Mouse (Mus musculus): ENCODE measurements around the gene Aadat. TPM values are rescaled to one million over a fixed set of nuclear protein-coding genes. Genes with fewer than 3 reads are reported as not detected.
"Not testable (repeated sequence)": the region's sequence is repeated elsewhere in the genome, so short reads cannot be mapped to it uniquely, and the experiment has no call there.

Gene Aadat
- total RNA-seq (2021) (not detected), polyA plus RNA-seq (2012; rRNA removed) (0.20 TPM in 1 of 2 replicates, not detected in the other)
- long read RNA-seq: 0 reads

DNA sequence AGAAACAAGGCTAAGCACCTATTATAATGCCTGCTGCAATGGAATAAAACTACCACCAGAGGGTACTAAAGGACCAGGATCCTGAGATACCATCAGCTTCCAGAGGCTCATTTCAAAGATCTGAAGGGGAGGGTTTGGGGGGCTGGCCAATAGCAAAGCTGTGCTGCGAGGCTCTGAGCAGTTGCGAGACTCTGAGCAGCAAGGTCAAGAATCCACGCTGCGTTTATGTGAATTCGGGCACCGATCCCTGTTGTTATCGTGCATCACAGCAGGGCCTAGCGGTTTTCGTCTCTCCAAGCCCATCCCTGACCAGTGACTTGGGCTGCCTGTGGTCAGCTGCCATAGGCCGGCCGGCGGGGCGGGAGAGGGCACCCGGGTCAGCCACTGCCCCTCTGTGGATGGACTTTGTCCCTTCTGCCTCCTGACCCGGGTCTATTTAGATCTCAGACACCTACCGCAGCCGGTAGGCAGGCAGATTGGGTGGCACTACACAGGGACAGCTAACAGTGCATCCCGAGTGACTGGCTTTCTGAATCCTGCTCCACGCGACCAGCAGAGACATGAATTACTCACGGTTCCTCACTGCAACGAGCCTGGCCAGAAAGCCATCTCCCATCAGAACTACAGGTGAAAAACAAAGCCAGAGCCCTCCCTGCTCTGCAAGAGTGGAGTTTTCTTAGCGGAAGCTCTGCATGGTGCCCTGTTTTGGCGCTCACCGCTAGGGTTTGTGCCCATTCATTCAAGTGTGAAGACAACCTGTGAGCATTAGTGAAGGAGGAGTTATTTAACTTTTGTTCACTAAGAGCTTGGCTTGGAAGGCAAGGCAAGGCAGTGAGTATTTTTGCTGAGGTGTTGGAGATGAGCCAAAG is at the start of gene Aadat:
Gene Aadat, plus strand, starts transcription at position 280 of the 869 bp plus-strand sequence.
- peak within 1 kb of the TSS; percentile 13 for H3K9ac ChIP-seq (ENCODE audit: low read depth, low read length)
- peak; percentile 35 to 44 for DNase-seq
- no peaks in the 10 kb centered on the region for H3K4me1 ChIP-seq (ENCODE audit: control insufficient read depth, insufficient read depth, low read length)
- TF ChIP-seq POLR2A (IDR thresholded peaks at IDR 0.05; ENCODE audit: insufficient read depth, low read depth, low read length): no peak
- peak; percentile 82 for TF ChIP-seq CTCF (IDR thresholded peaks at IDR 0.05)
- H3K27ac ChIP-seq: no peak within 1 kb of the TSS
- no peaks in the 10 kb centered on the region for H3K36me3 ChIP-seq (ENCODE audit: control insufficient read depth, insufficient read depth, low read length)
- no peaks in the 10 kb centered on the region for H3K27me3 ChIP-seq (ENCODE audit: control insufficient read depth, insufficient read depth, low read length)
- 3% methylated on average over 25 of the region's 25 CpGs for WGBS
- no peaks in the 10 kb centered on the region for H3K79me2 ChIP-seq (replicated peaks; ENCODE audit: control insufficient read depth, insufficient read depth, low read length)
- intact Hi-C loops (cut with DNase I): loop anchor here (2.0 to 5.0 kb wide), 3 partner anchors 86 to 486 kb away; partner anchors contain the start of gene Nek1
- peak within 1 kb of the TSS; percentile 32 for H3K4me3 ChIP-seq

DNA sequence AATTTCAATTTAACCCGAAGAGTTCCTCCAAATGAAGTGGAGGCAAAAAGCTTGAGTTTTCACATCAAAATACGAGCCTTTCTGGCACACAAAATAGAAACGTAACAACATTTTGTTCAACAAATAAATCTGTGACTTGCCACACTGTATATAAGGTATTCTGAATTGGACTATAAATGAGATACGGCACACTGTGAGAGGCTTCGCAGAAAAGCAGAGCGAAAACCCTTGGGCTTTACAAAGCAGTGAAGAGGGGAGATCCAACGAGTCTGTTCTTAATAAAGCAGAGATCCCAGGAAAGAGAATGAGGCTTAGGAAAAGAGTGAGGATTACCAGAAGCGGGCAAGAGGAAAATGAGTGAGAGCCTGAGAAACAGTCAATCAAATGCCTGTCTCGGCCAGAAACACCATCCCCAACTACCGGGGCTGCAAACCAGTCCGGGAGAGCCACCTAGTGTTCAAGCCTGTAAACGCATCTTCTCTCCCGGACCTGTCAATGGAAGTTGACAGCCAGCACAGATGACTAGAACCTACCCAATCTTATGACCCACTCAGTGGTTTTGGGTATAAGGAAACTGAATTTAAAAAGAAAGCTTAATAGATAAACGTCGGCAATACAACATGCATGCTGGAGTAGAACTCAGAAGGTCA is 38.9 kb upstream of the Aadat start:
- H3K36me3 ChIP-seq (ENCODE audit: control insufficient read depth, insufficient read depth, low read length): no peaks in the 10 kb centered on the region
- 36% methylated on average over 15 of the region's 15 CpGs for WGBS
- intact Hi-C loops (cut with DNase I): loop anchor here (10.0 kb wide), 1 partner anchor 1902 kb away; no protein-coding TSS in a partner anchor

DNA sequence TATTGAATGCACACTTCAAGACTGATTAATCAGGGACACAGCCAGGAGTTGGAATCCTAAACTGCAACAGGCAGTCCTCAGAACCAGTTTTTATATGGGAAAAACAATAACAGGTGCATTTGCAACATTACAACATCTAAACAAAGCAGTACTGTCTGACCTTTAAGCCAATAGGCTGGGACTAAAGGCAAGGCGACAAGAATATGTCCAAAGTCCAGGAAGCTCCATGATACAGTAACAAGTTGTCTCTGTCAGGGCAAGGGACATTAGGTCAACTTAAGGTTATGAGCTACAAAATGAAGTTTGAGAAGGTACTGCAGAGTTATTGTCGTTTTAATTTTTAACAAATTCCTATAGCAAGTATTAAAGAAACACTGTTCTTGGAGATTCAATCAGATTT is 15.6 kb upstream of the Aadat start:
- TF ChIP-seq CTCF (IDR thresholded peaks at IDR 0.05): no peak
- TF ChIP-seq EP300 (IDR thresholded peaks at IDR 0.05; ENCODE audit: insufficient read depth, low read depth, low read length): no peak
- Histone ChIP-seq H3K27ac (no peak overlapping the region), H3K4me1 (ENCODE audit: control insufficient read depth, insufficient read depth, low read length) (peaks cover 1% of the 10 kb centered on the region; the same call in 1 of the 2 replicates), H3K27me3 (ENCODE audit: control insufficient read depth, insufficient read depth, low read length) (no peaks in the 10 kb centered on the region), H3K36me3 (ENCODE audit: control insufficient read depth, insufficient read depth, low read length) (no peaks in the 10 kb centered on the region), H3K9ac (ENCODE audit: low read depth, low read length) (no peak overlapping the region), H3K4me3 (no peak overlapping the region), H3K79me2 (replicated peaks; ENCODE audit: control insufficient read depth, insufficient read depth, low read length) (no peaks in the 10 kb centered on the region)
- no peak for DNase-seq
- WGBS: 65% methylated on average over 2 of the region's 2 CpGs
- intact Hi-C loops (cut with DNase I): no loop called here

More for the DNA sequence above, 38.9 kb upstream of the Aadat start:
- Histone ChIP-seq H3K4me3 (no peak overlapping the region), H3K27ac (no peak overlapping the region), H3K9ac (ENCODE audit: low read depth, low read length) (no peak overlapping the region), H3K27me3 (ENCODE audit: control insufficient read depth, insufficient read depth, low read length) (no peaks in the 10 kb centered on the region), H3K4me1 (ENCODE audit: control insufficient read depth, insufficient read depth, low read length) (no peaks in the 10 kb centered on the region), H3K79me2 (replicated peaks; ENCODE audit: control insufficient read depth, insufficient read depth, low read length) (no peaks in the 10 kb centered on the region)
- TF ChIP-seq EP300 (IDR thresholded peaks at IDR 0.05; ENCODE audit: insufficient read depth, low read depth, low read length) (no peak), CTCF (IDR thresholded peaks at IDR 0.05) (peak; percentile 86), POLR2A (IDR thresholded peaks at IDR 0.05; ENCODE audit: insufficient read depth, low read depth, low read length) (no peak)
- DNase-seq: peak; percentile 19 to 45

DNA sequence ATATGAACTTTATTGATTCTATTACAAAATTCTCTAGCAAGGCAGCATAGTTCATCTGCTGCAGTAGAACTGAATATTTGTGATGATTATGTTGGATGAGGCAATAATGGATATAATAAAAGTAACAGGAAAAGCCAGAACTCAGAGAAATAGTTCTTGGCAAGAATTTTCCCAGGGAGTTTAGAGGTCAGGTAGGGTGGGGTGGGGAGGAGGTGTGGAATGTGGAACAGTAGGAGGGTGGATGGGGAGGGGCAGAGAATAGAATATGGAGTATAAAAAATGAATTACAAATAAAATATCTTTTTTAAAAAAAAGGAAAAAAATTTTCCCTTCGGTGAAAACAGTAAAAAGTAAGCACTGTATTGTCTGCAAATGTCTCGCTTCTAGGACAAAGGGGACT is 13.9 kb upstream of the Aadat start:
- TF ChIP-seq EP300 (IDR thresholded peaks at IDR 0.05; ENCODE audit: insufficient read depth, low read depth, low read length) (no peak), CTCF (IDR thresholded peaks at IDR 0.05) (no peak), POLR2A (IDR thresholded peaks at IDR 0.05; ENCODE audit: insufficient read depth, low read depth, low read length) (no peak)
- Histone ChIP-seq H3K4me1 (ENCODE audit: control insufficient read depth, insufficient read depth, low read length) (peaks cover 1% of the 10 kb centered on the region; the same call in 1 of the 2 replicates), H3K4me3 (no peak overlapping the region), H3K79me2 (replicated peaks; ENCODE audit: control insufficient read depth, insufficient read depth, low read length) (no peaks in the 10 kb centered on the region), H3K27ac (no peak overlapping the region), H3K36me3 (ENCODE audit: control insufficient read depth, insufficient read depth, low read length) (no peaks in the 10 kb centered on the region), H3K27me3 (ENCODE audit: control insufficient read depth, insufficient read depth, low read length) (no peaks in the 10 kb centered on the region), H3K9ac (ENCODE audit: low read depth, low read length) (no peak overlapping the region)
- no peak for DNase-seq
- WGBS: 85% methylated on average over 2 of the region's 2 CpGs
- intact Hi-C loops (cut with DNase I): no loop called here

DNA sequence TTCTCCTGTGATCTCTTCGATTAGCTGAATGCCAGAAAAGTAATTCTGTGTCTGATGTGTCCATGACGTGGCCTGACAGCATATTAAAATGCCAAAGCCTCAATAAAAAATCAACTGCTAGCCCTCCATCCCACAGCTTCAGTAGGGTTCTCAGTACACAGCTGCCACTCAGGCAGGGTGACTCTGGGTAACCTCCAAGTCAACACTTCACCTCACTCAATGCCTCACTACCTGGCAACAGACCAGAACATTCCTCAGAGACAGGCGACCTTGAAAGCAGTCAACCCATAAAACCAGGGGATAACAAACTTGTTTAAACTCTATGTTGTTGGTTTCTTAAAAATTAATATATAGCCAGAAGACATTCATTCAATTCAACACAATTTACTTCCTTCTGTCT is 13.3 kb upstream of the Aadat start:
- WGBS: 45% methylated on average over 3 of the region's 3 CpGs
- no peak overlapping the region for H3K4me3 ChIP-seq
- DNase-seq: no peak
- H3K4me1 ChIP-seq (ENCODE audit: control insufficient read depth, insufficient read depth, low read length): peaks cover 1% of the 10 kb centered on the region; the same call in 1 of the 2 replicates
- intact Hi-C loops (cut with DNase I): no loop called here
- H3K27ac ChIP-seq: no peak overlapping the region
- TF ChIP-seq CTCF (IDR thresholded peaks at IDR 0.05) (no peak), POLR2A (IDR thresholded peaks at IDR 0.05; ENCODE audit: insufficient read depth, low read depth, low read length) (no peak), EP300 (IDR thresholded peaks at IDR 0.05; ENCODE audit: insufficient read depth, low read depth, low read length) (no peak)
- no peaks in the 10 kb centered on the region for H3K79me2 ChIP-seq (replicated peaks; ENCODE audit: control insufficient read depth, insufficient read depth, low read length)
- no peaks in the 10 kb centered on the region for H3K27me3 ChIP-seq (ENCODE audit: control insufficient read depth, insufficient read depth, low read length)
- no peaks in the 10 kb centered on the region for H3K36me3 ChIP-seq (ENCODE audit: control insufficient read depth, insufficient read depth, low read length)
- no peak overlapping the region for H3K9ac ChIP-seq (ENCODE audit: low read depth, low read length)

DNA sequence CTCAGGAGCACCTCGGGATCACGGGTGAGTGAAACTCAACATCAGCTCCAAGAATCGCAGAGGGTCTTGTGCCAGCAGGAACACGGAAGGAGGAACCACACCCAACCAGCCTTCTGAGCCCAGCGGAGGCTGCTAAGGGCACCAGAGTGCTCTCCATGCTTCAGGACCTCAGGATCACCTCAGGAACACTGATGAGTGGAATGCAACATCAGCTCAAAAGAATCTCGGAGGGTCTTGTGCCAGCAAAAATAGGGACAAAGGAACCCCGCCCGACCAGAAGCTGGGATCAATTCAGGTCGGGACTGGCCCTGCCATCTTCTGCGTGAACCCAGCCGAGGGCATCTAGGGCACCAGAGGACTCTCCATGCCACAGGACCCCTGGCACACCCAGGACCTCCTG is 11.1 kb upstream of the Aadat start:
- peaks cover 1% of the 10 kb centered on the region; the same call in 1 of the 2 replicates for H3K4me1 ChIP-seq (ENCODE audit: control insufficient read depth, insufficient read depth, low read length)
- TF ChIP-seq CTCF (IDR thresholded peaks at IDR 0.05) (no peak), POLR2A (IDR thresholded peaks at IDR 0.05; ENCODE audit: insufficient read depth, low read depth, low read length) (no peak), EP300 (IDR thresholded peaks at IDR 0.05; ENCODE audit: insufficient read depth, low read depth, low read length) (no peak)
- DNase-seq: no peak
- intact Hi-C loops (cut with DNase I): no loop called here
- H3K36me3 ChIP-seq (ENCODE audit: control insufficient read depth, insufficient read depth, low read length): no peaks in the 10 kb centered on the region
- H3K4me3 ChIP-seq: no peak overlapping the region
- no peaks in the 10 kb centered on the region for H3K79me2 ChIP-seq (replicated peaks; ENCODE audit: control insufficient read depth, insufficient read depth, low read length)
- 80% methylated on average over 11 of the region's 11 CpGs for WGBS
- no peak overlapping the region for H3K27ac ChIP-seq
- no peaks in the 10 kb centered on the region for H3K27me3 ChIP-seq (ENCODE audit: control insufficient read depth, insufficient read depth, low read length)
- H3K9ac ChIP-seq (ENCODE audit: low read depth, low read length): no peak overlapping the region

DNA sequence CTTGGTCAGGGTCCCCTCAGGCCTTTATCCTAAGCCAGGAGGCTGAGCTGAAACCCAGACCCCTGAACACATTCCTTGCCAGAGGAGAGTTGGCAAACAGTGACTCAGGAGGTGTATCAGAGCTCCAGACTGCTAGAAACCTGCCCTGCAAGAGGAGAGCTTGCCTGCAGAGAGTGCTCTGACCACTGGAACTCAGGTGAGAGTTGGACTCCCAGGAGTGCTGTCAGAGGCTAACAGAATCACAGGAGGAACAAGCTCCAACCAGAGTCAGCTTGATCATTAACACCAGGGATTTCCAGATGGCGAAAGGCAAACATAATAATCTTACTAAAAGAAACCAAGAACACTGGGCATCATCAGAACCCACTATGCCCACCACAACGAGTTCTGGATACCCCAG is 10.7 kb upstream of the Aadat start:
- WGBS: 71% methylated on average over 2 of the region's 2 CpGs
- intact Hi-C loops (cut with DNase I); DNase-seq; H3K4me1 ChIP-seq (ENCODE audit: control insufficient read depth, insufficient read depth, low read length); H3K36me3 ChIP-seq (ENCODE audit: control insufficient read depth, insufficient read depth, low read length); H3K27me3 ChIP-seq (ENCODE audit: control insufficient read depth, insufficient read depth, low read length); H3K4me3 ChIP-seq; H3K27ac ChIP-seq; H3K9ac ChIP-seq (ENCODE audit: low read depth, low read length); H3K79me2 ChIP-seq (replicated peaks; ENCODE audit: control insufficient read depth, insufficient read depth, low read length): not testable (repeated sequence)
